Mouse (Mus musculus): ENCODE measurements at regions not wholly inside any gene's neighbourhood (a gene's known extent, or its start where the extent isn't known, plus 50 kb on each side); places are given as distances from the start of the nearest gene placed in this dataset.

DNA sequence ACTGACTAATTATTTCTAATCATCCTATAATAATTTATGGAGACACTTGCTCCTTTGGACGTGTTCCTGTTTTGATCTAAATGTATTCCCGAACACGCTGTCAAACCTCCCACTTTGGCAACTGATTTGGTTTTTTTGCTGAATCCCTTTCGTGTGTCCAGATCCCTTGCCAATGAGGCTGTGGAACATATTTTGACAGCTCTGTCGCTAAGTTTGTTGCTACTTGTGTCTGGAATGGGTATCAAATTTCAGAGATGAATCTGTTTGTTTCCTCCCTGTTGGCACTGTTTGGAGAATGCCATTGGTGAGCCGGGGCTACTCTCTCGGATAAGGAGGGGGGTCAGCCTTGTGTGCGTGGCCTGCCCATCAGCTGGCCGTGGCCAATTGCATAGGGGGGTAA is 277.2 kb upstream of the Tshz3 start:
- DNase-seq (ENCODE audit: low read depth, low spot score), result no peak

DNA sequence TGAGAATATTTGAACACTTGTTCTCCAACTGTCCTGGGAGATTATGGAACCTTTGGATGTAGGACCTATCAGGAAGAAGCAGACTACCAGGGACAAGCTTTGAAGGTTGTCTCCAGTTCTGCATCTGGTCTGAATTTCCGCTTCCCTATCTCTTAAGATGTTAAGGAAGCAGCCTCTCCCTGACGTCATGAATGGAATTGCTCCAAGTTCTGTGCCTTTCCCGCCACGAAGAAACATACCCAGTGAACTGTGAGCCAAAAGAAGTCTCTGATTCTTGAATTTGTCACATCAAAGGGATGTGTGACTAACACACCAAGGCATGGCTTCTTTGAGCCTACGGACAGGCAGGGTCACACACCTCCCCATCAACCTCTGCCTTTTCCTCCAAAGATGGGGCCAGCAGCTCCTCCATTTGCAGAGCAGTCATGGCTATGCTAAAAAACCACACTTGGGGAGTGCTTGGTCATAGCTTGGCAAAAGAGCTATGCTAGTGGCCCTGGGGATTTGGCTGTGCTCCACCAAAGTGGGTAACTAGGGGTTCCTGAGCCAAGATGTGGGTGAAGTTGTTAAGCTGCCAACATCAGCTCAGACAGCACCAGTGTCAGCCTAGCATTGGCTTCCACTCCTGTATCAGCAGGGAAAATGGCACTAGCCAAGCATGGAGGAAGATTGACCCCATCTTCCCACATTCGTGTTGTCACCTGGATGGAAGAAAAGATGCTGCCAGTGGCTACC is 248.6 kb upstream of the Tshz3 start:
- no peak for DNase-seq (ENCODE audit: low read depth, low spot score)

DNA sequence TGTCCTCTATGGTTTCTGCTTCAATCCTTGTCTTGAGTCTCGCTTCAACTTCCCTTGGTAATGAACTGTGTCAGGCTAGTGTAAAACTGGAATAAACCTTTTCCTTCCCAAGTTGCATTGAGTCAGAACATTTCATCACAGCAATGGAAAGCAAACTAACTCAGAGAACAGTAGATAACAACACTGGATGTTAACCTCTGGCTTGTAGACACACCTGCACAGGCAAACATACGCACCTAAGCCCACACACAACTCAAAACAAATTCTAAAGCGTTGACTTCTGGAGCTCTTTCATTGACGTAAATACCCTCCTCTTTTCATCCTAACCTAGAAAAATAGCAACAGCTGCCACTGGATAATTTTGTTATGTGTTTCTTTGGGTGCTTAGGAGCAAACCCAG is 244.1 kb upstream of the Tshz3 start:
- no peak for DNase-seq (ENCODE audit: low read depth, low spot score)

GRCm38 (mm10) chr7:36456080-36456479 is 241.8 kb upstream of the Tshz3 start:
- DNase-seq (ENCODE audit: low read depth, low spot score), result no peak

GRCm38 (mm10) chr7:36462422-36462833 is 235.5 kb upstream of the Tshz3 start:
- no peak for DNase-seq (ENCODE audit: low read depth, low spot score)

- DNase-seq (ENCODE audit: low read depth, low spot score), result no peak
Measured at GRCm38 (mm10) chr7:36469386-36469785, 228.5 kb upstream of the Tshz3 start.

GRCm38 (mm10) chr7:36473532-36473931 is 224.4 kb upstream of the Tshz3 start:
- DNase-seq (ENCODE audit: low read depth, low spot score), result no peak

GRCm38 (mm10) chr7:36476434-36476833 is 221.5 kb upstream of the Tshz3 start:
- no peak for DNase-seq (ENCODE audit: low read depth, low spot score)

DNA sequence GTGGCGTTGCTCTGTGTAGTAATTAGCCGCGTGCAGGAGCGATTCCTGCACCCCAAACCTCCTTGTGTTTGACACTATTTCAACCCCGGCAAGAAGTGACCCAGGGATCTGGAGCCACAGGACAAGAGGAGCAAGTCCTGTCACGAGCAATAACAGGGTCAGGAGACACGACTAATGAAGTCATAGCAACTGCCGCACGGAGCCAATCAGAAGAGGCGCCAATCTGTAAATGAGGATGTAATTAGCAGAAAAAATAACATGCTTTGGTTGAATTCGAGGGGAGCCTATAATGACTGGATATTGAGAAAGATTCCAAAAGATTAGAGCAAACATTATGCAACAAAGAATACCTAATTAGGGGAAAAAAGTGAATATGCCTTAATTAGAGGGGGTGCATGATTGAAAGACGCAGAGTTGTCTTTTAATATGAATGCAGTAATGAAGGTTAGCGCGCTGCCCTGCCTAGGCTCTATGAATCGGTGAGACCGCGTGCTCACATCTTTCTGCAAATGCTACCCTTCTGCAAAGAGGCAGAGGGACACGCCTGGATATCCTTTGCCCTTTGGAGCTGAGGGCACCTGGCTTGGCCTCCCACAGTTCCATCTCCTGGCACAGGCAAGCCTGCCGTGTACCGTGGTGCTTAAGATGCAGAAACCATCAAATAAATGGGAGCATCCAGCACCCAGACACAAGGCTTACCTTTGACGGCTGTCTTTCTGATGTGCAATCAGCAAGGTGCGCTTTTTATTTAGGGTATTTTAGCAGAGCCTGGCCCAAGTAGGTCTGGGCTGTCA is 220.9 kb upstream of the Tshz3 start:
- no peak for DNase-seq (ENCODE audit: low read depth, low spot score)

- DNase-seq (ENCODE audit: low read depth, low spot score), result no peak
Measured at GRCm38 (mm10) chr7:36488155-36488554, 209.8 kb upstream of the Tshz3 start.

DNA sequence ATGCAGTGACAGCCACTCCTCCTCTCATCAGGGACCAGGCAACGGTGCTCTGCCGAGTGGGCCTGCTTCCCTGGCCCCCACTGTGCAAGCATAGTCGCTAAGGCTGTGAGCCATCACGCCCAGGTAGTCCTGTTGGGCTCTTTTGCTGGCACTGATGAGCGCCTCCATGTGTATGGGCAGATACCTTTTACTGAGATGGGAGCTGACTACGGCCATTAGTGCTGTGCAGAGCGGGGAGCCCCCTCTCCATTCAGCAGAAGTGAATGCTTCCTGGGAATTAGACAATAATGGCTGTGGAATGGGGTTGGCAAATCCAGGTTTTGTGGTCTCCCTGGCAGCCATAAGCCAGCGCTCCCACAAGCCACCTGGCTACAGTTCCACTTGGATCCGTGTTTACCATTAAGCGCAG is 206.7 kb upstream of the Tshz3 start:
- DNase-seq (ENCODE audit: low read depth, low spot score), result no peak

- no peak for DNase-seq (ENCODE audit: low read depth, low spot score)
Measured at GRCm38 (mm10) chr7:36504010-36504875, 193.7 kb upstream of the Tshz3 start.

- no peak for DNase-seq (ENCODE audit: low read depth, low spot score)
Measured at GRCm38 (mm10) chr7:36507895-36508431, 190.0 kb upstream of the Tshz3 start.

DNA sequence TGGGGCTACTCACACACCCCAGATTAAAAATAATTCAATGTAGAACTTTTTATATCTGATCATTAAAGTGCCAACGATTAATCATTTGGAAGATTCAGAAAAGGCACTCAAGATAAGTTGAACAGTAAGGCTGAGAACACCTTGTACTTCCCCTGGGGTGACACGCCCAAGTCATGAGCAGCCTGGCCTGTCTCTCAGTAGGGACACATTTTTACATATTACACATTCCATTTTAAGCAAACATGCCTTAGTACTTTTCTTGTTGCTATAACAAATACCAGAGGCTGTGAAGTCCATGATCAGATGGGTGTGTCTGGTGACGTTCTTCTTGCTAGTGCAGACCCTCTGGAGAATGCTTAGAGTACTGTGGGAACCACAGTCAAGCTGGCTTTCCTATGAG is 184.2 kb upstream of the Tshz3 start:
- DNase-seq (ENCODE audit: low read depth, low spot score), result no peak

GRCm38 (mm10) chr7:36516094-36516663 is 181.7 kb upstream of the Tshz3 start:
- DNase-seq (ENCODE audit: low read depth, low spot score), result no peak

DNA sequence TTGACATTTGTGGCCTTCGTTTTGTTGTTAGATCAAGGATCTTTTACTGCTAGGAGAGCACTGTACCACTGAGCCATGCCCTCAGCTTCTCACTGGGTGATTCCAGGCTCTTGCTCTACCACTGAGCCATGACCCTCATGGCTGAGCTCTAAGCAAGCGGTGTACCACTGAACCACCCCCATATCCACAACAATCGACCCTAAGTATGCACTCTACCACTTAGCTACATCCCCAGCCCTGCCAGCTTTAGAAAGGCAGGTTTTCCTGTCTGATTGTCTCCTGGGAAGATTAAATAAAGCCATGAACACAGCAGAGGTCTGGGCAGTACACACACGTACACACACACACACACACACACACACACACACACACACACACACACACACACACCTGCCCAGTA is 178.9 kb upstream of the Tshz3 start:
- DNase-seq (ENCODE audit: low read depth, low spot score), result no peak

- DNase-seq (ENCODE audit: low read depth, low spot score), result no peak
Measured at GRCm38 (mm10) chr7:36522960-36523359, 175.0 kb upstream of the Tshz3 start.

DNA sequence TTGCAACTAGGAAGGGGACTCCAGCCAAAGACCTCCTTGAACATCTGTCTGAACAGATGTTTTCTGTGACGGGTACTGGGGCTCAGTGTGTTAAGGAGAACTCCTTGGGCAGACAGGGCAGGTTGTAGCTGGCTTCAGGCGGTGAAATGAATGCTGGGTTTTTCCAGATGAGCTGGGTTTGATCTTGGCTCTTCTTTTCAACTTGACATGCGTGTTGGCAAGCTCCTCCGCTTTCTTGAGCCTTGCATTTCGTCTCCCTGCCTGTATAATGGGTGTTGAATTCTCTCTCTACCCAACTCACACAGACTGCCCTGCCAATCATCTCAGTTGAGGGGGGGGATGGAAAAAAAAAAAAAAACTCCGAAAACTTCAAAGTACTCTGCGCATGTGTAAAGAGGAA is 171.8 kb upstream of the Tshz3 start:
- DNase-seq (ENCODE audit: low read depth, low spot score), result no peak

DNA sequence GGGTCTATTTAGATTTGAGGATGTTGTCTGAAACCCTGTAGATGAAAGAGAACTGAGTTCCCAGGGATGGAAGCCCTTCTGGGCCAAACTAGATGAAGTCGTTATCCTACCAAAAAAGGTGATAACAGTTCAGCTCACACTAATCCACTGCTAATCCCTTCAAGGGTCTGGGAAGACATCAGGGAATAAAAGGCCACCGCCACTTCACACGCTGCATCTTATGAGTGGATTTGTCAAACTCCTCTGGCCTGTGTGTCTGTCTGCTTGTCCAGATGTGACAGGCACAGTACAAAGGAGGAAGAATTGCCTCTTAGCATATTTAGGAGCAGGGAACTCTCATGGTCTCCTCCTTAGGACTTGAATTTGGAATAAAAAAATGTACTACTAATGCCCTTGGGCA is 171.2 kb upstream of the Tshz3 start:
- no peak for DNase-seq (ENCODE audit: low read depth, low spot score)

DNA sequence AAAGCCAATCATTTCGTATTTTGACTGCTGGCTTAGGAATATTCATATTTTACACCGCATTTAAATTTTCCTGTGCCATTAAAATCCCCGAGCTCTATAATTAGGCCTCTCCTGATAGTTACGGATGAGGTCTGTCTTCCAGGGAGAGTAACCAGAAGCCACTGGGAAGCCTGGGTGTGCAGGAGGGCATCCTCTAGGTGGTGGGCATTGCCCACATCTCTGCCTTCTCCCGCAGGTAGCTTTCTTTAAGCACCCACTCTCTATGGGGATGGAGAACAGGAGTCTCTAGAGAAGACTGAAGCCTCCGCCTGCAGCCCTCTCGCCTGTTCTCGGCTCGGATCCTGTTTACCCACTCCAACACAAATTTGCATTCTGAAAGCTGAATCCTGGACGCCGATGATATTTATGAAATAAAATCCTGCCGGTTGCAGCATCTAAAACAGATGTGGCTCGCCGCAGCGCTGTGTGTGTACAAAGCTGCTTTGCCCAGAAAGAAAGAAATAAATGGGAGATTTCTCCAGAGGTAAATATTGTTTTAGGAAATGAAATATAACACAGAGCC is 168.3 kb upstream of the Tshz3 start:
- DNase-seq (ENCODE audit: low read depth, low spot score), result no peak

GRCm38 (mm10) chr7:36531559-36531958 is 166.4 kb upstream of the Tshz3 start:
- no peak for DNase-seq (ENCODE audit: low read depth, low spot score)

Measured in mesoderm, embryonic 11.5 days (tissue).